Mouse (Mus musculus) right cerebral cortex, postnatal 4 days (tissue): Measurements from ENCODE around the gene Zbtb8os.
A peak's percentile ranks its signal among the peaks of the same experiment; 100 is the strongest.

ENCODE experiments used
- DNase-seq: peaks from one replicate; pipeline ENCODE4 v3.0.0-alpha.2; 2022

Zbtb8os gene

DNA sequence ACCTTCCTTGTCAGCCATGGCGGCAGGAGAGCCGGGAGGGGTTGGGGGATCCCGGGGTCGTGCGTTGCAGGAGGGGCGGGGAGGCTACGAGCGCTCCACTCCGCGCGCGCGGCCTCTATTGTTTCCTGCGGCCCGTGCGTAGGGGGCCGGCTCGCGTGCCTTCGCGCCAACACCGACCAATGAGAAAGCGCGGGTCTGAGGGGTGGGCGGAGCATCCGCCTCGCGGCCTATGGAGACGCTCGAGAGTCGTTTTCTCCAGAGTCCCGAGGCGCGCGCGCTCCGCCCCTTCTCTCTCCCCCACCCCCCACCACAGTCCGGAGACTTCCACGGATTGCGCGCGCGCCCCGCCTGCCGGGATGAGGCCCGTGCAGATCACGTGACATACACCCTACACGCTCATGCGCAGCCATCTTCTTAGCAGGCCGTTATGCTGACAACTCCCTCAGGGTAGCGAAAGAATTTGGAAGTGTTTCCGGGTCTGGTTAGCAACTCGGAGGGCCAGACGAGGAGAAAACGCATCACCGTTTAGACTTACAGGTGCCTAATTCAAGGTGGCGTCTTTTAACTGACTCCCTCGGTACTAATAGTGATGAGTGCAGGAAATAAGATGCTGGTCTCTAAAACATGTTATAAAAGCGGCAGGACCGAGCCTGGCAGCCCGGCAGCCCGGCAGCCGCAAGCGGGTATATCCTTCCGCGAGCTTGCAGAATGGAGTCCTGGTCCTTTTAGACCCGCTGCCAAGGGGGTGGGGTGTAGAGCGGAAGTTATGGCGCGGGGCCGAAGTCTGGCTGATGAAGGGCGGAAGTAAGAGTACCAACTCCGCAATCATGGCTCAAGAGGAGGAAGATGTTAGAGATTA is at the start of gene Zbtb8os, which contains the start of gene Rbbp4:
Zbtb8os (plus strand) TSS at position 480 of the 859 bp plus-strand sequence.
Rbbp4 (minus strand) TSS at position 155 of the 859 bp plus-strand sequence.
- DNase-seq: peak; percentile 97

GRCm38 (mm10) chr4:129286001-129286682 is 49.4 kb upstream of the Zbtb8os start:
- DNase-seq: no peak

DNA sequence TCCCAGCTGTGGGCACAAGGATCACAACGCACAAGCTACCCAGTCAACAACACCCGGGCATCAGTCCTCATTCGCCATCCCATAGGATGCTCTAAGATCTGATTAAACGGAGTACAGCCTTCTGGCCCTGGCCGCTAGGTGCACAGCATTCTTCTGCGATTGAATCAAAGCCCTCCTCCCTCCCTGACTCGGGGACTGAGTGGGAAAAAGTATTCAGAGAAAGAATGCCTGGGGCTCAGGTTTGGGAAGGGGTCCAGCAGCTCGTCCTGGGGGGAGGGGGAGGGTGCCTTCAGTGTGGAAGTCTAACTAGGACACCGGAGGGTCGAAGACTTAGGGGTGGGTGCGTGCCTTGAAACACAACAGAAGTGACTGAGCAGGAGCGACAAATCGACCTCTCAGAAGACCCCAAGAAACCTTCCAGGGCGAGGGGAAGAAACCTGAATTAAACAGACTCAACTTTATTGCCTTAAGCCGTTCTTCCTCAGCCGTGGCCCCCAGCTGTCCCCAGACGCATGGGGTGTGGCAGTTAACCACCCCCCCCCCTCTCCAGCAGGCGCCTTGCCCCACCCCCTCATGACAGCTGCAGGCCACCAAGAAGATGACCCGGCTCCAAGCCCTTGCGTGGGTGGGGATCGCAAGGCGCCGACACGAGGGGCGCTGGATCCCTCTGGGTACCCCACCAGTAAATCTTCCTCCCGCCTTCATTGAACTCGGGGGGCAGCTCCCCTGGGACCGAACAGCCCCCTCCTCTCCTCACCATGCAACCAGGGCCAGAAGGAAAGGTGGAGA is 48.6 kb upstream of the Zbtb8os start:
- DNase-seq: no peak

DNA sequence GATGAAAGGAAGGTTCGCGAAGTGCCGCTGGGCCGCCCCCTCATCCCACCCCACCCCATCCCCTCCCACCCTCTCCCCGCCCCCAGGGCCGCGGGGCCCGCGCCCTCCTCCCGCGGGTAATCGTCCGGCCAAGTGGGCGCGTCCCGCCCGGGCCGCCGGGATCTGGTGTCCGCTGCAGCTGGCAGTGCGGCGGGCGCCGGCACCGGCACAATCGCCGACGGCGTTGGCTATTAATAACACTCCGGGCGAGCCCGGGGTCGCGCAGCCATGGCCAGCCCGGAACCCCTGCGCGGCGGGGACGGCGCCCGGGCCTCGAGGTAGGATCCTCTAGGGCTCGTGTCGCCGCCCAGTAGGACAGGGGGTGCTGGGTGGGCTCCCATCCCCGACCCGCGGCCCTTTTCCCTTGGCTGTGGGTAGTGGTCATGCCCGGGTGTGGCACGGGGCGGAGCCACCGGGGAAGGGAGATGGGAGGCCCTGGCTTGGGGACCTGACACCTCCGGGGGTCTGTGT is 48.0 kb upstream of the Zbtb8os start, which contains the start of gene Sync:
Sync (plus strand) TSS at position 146 of the 510 bp plus-strand sequence.
- no peak for DNase-seq

DNA sequence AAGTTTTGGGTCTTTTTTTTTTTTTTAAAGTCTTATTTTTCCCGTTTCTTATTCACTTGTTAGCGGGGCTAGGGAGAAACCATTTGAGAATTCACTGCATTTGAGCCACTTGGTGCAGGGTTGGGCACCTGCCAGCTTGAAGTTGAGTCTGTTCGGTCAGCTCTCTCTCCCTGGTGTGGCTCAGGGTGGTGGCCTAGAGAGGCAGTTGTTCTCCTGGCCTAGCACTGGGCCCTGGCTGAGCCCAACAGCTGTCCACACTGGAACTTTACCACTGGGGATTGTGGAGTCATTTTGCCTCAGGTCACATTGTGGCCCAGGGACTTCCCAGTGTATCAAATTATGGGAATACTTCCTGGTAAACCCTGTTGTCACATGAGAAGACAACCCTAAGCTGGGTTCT is 47.4 kb upstream of the Zbtb8os start:
- no peak for DNase-seq

- DNase-seq: no peak
Measured at GRCm38 (mm10) chr4:129289671-129290070, 45.8 kb upstream of the Zbtb8os start.

GRCm38 (mm10) chr4:129292831-129293230 is 42.7 kb upstream of the Zbtb8os start:
- no peak for DNase-seq

DNA sequence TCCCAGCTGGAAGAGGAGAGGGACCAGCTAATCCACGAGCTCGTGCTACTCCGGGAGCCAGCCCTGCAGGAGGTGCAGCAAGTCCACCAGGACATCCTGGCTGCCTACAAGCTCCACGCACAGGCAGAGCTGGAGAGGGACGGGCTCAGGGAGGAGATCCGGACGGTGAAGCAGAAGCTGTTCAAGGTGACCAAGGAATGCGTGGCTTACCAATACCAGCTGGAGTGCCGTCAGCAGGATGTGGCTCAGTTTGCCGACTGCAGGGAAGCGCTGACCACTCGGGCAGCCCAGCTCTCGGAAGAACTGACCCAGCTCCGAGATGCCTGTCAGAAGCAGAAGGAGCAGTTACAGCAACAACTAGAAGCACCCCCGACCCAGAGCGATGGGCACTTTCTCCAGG is 41.8 kb upstream of the Zbtb8os start:
- DNase-seq: no peak

GRCm38 (mm10) chr4:129295188-129295587 is 40.3 kb upstream of the Zbtb8os start:
- DNase-seq: no peak

- no peak for DNase-seq
Measured at GRCm38 (mm10) chr4:129296066-129296465, 39.4 kb upstream of the Zbtb8os start.

DNA sequence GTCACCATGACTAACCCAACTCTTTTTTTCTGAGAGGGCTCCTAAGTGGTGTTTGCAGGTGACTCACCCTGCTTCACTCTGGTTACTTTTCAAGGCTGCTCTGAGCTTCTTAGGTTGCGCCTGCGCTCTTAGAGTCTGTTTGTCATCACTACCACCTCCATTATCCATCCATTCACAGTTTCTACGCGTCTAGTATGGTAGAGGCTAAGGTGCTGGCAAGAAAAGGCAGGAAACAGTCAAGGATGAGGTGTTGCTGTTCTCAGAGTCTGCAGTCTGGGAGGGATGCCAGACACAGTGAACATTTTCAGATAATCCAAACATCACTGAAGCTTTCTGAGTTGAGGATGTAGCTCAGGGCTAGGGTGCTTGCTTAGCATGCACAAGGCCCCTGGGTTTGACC is 37.8 kb upstream of the Zbtb8os start:
- no peak for DNase-seq

DNA sequence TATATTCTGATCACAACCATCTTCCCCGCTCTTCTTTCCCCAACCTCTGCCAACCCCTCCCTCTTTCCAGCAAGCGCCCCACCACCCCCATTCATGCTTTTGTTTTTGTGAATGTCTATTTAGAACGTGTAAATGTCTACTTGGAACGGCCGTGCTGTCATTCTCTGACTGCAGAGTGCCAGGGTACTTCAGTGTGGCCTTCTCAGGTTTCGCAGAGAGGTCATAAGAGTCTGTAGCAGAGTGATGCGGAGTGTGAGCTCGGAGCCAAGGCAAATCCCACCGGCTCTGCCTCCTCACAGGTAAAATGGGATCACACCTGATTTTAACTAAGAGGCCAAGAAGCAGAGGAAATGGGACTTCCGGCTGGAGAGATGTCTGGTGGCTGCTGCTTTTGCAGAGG is 36.4 kb upstream of the Zbtb8os start:
- DNase-seq: no peak

GRCm38 (mm10) chr4:129303401-129303800 is 32.1 kb upstream of the Zbtb8os start:
- DNase-seq: no peak

DNA sequence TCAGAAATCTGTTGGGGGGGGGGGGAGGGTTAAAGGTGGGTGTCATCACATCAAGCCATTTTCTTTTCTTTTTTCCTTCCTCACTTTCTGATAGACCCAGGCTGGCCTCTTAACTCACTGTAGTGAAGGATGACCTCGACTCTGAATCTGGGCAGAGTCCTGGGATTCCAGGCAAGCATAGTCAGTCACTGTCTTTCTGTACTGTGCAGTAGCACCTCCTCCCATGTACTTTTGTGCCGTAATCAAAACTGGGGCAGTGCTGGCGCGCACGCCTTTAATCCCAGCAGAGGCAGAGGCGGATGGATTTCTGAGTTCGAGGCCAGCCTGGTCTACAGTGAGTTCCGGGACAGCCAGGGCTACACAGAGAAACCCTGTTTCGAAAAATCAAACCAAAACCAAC is 31.7 kb upstream of the Zbtb8os start:
- DNase-seq: no peak

- no peak for DNase-seq
Measured at GRCm38 (mm10) chr4:129304306-129304705, 31.2 kb upstream of the Zbtb8os start.

GRCm38 (mm10) chr4:129307936-129308335 is 27.6 kb upstream of the Zbtb8os start:
- no peak for DNase-seq

- DNase-seq: no peak
Measured at GRCm38 (mm10) chr4:129313886-129314285, 21.6 kb upstream of the Zbtb8os start.

- no peak for DNase-seq
Measured at GRCm38 (mm10) chr4:129320876-129321275, 14.6 kb upstream of the Zbtb8os start.

DNA sequence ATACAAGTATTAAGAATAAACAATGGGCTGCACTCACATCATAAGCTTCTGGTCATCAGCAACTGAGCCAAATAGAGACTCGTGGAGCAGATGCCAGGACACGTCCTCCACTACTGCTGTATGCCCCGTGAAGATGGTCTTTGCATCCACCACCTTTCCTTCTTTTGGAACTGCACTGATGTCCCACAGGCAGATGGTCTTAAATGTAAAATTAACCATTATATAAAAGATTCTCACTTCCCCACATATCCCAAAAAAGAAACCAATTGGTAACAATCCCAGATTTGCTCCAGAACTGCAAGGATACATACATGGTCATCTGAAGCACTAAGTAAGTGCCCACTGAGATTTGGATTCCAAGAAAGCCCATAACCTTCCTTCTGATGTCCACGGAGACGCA is 13.5 kb upstream of the Zbtb8os start:
- DNase-seq: no peak

- no peak for DNase-seq
Measured at GRCm38 (mm10) chr4:129323491-129323890, 12.0 kb upstream of the Zbtb8os start.

- DNase-seq: no peak
Measured at GRCm38 (mm10) chr4:129324756-129325155, 10.7 kb upstream of the Zbtb8os start.

GRCm38 (mm10) chr4:129326191-129326590 is 9.3 kb upstream of the Zbtb8os start:
- DNase-seq: no peak

- no peak for DNase-seq
Measured at GRCm38 (mm10) chr4:129332846-129333245, 2.6 kb upstream of the Zbtb8os start.
